Mouse (Mus musculus) adrenal gland, postnatal 10 days (tissue): ENCODE measurements around the gene Msh5. TPM values are rescaled to one million over a fixed set of nuclear protein-coding genes. Genes with fewer than 3 reads are reported as not detected.

Source experiments
- DNase-seq: peaks from one replicate; pipeline ENCODE4 v3.0.0; 2021; ENCODE audit warnings: mixed read lengths
- total RNA-seq, 2 experiments: library from RNA; stranded (reverse); gene quantifications; 2 replicates each; pipeline ENCODE4 v1.2.3; 2021

The Msh5 gene
- total RNA-seq, 2 experiments from 2014 or later, result 2.3 to 5.0 TPM

- DNase-seq, result no peak
These were observed 24.1 kb upstream of the Msh5 start for GRCm38 (mm10) chr17:35070556-35071229.

- DNase-seq, result no peak
These were observed 21.8 kb upstream of the Msh5 start for GRCm38 (mm10) chr17:35068213-35068914.

GRCm38 (mm10) chr17:35066084-35066483 lies 19.5 kb upstream of the Msh5 start, which contains the start of gene Mpig6b:
Mpig6b (minus strand) TSS chr17:35066184.
- no peak for DNase-seq

DNA sequence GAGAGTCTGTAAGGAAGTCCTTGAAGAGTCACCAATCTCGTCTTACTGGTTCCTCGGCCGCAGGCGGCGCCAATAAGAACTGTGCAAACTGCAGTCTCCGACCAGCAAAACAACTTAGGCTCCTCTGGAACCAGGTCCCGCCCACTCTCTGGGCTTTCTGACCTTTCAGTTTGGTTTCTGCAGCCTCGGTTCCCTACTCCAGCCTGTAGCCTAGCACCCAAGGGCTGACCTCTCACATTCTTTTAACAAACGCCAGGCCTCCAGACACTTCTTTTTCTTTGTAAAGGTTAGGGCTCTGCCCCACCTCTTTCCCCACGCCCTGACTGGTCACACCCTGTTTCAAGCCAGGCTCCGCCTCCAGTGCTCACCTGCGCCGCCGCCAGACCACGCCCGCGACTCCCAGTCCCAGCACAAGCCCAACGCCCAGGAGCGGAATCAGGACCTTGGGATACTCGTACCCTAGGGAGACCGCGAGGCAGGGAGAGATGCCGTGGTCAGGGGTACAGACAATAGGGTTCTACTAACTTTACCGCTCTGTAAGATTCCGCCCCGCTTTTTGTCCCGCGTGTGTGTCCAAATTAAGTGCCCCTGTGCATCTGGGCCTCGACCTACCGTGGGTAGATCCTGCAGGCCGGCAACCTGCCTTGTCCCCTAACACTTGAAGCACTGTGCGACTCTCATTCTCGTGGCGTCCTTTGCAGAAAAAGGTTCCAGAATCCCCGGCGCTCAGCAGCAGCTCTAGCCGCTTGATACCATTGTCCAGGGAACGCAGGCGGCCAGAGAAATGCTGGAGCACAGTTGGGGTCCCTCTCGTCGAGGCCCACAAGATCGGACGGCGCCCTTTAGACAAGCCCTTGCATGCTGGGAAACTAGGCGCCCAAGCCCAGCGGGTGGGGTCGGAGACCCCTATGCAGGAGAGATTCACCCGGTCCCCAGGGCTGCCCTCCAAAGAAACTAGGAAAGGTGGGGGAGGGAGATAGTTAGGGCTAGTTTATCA lies 18.7 kb upstream of the Msh5 start, which contains the start of gene Ly6g6c:
Ly6g6c (plus strand) TSS at position 438 of the 997 bp plus-strand sequence.
- peak; percentile 52 for DNase-seq

DNA sequence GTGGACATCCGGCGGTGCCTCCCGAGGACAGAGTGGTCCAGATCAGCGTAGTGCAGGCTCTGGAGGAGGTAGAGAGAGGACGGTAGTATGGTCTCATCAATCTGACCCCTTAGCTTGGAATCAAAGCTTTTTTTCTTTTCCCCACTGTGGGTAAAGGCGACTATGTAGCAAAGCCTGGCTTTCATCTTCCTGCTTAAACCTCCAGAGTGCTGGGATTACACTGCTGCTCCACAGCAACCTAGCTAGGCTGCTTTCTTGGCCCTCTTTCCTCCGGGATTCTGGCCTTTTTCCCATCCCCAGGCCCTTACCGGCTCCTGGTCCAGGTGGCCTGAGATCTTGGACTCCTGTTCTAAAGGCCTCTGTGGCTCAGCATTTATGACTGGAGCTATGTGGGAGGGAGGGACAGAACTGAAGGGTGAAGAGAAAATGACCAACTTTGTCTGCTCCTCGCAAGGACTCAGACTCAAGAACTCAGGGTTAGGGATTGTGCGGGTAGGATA lies 17.9 kb upstream of the Msh5 start:
- DNase-seq, result no peak

- no peak for DNase-seq
These were observed 16.9 kb upstream of the Msh5 start for GRCm38 (mm10) chr17:35063466-35063865.

DNA sequence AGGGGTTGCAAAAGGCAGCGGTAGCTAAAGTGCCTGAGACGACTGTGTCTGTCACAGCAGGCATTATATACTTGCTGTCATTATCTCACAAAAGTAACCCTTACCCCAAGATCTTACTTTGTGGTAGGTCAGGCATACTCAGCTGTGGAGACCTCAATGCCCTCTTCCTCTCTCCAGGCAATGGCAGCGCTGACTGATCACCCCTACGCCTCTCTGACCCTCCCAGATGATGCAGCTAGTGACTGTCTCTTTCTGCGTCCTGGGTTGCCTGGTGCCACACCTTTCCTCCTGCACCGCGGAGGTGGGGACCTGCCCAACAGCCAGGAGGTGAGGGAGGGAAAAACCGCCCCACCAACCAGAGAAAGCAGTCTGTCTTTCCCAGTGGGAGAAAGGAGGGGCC lies 14.8 kb upstream of the Msh5 start:
- no peak for DNase-seq

DNA sequence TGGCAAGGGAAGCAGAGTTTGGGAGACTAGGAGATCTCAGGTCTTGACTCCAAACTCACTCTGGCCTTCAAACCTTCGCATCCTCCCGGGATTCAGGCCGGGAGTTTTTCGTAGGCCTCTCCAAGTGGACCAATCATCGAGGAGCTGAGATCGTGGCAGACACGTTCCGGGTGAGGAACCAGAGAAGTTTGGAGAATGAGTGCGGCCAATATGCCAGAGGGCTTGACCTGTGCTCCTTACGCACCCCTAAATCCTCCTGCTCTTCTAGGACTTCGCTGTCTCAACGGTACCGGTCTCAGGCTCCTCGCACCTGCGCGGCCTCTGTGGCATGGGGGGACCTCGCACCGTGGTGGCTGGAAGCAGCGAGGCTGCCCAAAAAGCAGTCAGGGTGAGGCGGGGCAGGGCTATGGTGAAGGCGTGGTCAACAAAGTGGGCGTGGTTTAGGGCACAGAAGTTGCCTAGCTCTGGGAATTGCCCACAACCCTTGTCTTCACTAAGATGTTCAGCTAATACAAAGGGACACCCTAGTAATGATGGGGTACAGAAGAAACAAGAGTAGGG lies 14.3 kb upstream of the Msh5 start:
- DNase-seq, result no peak

GRCm38 (mm10) chr17:35060071-35060470 lies 13.5 kb upstream of the Msh5 start:
- no peak for DNase-seq

- peak; percentile 92 for DNase-seq
These were observed 12.7 kb upstream of the Msh5 start, which contains the start of gene Ddah2 for GRCm38 (mm10) chr17:35058911-35059892. Ddah2 (plus strand) TSS chr17:35059035.

DNA sequence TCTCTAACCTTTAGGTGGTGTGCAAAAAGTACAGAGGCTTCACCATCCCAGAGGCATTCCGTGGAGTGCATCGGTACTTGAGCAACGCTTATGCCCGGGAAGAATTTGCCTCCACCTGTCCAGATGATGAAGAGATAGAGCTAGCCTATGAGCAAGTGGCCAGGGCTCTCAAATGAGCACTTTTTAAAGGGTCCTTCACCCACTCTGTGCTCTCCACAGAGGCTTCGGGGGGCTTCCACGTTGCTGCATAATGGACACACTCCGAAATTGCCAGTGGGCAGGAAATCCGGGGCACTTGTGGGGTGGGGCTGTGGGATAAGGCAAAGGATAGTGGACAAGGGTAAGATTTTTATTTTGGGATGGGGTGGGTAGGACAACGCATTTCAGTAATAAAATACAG lies 11.8 kb upstream of the Msh5 start:
- DNase-seq, result no peak

GRCm38 (mm10) chr17:35057090-35057489 lies 10.5 kb upstream of the Msh5 start:
- no peak for DNase-seq

DNA sequence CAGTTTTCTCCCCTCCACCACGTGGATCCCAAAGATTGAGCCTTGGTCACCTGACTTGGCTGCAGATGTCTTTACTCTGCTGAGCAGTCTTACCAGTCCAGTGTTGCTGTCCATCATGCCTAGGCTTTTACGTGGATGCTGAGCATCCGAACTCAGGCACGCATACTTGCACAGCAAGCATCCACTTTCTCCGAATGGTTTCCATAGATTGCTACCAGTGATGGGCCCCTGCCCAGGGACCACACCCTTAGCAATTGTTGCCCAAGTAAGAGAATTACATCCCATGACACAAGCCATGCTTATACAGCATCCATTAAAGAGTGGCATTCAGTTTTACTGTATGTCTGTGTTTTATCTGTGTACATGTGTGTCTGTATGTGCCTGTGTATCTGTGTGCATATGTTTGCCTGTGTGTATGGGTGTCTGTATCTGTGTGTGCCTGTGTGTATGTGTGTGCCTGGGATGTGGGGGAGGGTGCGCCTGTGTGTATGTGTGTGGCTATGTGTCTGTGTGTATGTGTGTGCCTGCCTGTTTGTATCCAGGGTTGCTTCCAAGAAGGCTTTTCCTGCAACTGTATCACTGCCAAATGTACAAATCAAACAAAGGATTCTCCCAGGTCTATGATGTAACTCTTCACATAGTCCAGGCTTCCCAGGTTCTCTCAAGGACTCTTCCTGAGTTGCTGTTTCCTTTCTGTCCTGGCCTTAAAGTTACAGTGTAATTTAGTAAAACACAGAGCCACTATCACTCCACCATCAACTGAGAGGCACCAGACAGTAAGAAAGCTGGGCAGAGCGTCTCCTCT lies 9.3 kb upstream of the Msh5 start:
- no peak for DNase-seq

- no peak for DNase-seq
These were observed 5.8 kb upstream of the Msh5 start for GRCm38 (mm10) chr17:35052271-35052798.

- peak; percentile 78 for DNase-seq
These were observed 4.9 kb upstream of the Msh5 start for GRCm38 (mm10) chr17:35051156-35052086.

DNA sequence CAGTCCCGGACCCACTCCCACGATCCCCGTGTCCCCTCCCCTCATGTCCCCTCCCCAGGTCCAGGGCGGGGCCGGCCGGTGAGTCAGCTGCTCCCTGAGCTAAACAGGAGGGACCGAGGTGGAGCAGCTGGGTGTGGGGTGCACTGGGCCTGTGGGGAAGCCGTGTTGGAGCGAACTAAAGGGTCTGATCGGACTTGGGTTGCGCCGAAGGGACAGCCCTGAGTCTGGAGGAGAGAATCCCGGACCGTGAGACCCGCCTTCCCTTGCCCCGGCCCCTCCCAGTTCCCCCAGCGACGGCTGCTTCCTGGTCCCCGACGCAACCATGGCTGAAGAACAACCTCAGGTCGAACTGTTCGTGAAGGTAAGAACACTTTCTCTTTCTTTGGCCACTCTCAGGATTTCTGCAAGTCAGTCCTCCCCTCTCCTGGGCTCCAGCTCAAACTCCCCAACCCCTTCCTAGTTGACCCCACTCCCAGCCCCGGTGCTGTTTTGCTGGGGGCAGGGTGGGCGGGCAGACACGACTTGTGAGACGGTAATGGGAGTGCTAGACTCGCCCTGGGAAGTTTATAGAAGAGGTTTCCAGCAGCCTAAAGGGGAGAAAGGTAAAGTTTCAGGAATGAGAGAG lies 3.7 kb upstream of the Msh5 start:
- DNase-seq, result peak; percentile 86

GRCm38 (mm10) chr17:35049561-35050016 lies 3.0 kb upstream of the Msh5 start, which contains the start of gene Clic1:
Clic1 (plus strand) TSS chr17:35049966.
- DNase-seq, result peak; percentile 69
